Mouse (Mus musculus) erythroblast, adult 5-6 weeks (primary cell): Measurements from ENCODE around the gene Cyth4. TPM values are rescaled to one million over a fixed set of nuclear protein-coding genes. Genes with fewer than 3 reads are reported as not detected.

Experiments
- ATAC-seq: replicated peaks from 2 replicates; pipeline ENCODE4 v1.8.0; 2016; ENCODE audit warnings: moderate number of reproducible peaks, mild to moderate bottlenecking, moderate TSS enrichment, inconsistent platforms; ENCODE audit not compliant: poor library complexity, low FRiP score, severe bottlenecking
- total RNA-seq, 2 experiments: library from RNA; stranded (forward) in 1 of 2; stranded (reverse) in 1 of 2; fragments of 150-400 nt in 1 of 2; fragments of 200-764, 138-1000 nt in 1 of 2; gene quantifications; 2 replicates each; pipeline versions ENCODE4 v1.2.3 to v1.2.4; 2015 to 2017; ENCODE audit warnings: low replicate concordance in 2 of 2

Gene Cyth4
- total RNA-seq, 2 experiments from 2014 or later: 17.1 to 20.1 TPM

DNA sequence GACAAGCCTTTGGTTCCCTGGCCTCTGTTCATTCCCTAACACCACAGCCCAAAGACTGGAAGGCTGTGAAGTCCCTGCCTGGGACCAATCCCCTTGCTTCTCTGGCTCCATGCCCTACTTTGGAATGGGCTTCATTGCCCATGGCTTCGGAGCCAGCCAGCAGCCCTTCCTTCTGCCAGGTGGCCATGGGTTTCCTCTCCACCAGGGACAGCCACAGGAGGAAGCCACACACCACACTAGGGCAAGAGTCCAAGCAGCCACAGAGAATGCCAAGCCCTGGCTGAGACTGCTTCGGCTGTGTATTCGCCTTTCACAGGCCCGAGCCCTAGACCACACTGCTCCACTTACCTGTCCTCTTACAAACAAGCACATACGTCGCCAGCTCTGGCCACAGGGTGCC is 9.2 kb downstream of the Cyth4 start:
- no peak for ATAC-seq

- no peak for ATAC-seq
Measured at GRCm38 (mm10) chr15:78607463-78607862, 10.6 kb downstream of the Cyth4 start.

GRCm38 (mm10) chr15:78610705-78611462 is 14.0 kb downstream of the Cyth4 start:
- ATAC-seq: no peak

- ATAC-seq: no peak
Measured at GRCm38 (mm10) chr15:78614536-78614935, 17.7 kb downstream of the Cyth4 start.

DNA sequence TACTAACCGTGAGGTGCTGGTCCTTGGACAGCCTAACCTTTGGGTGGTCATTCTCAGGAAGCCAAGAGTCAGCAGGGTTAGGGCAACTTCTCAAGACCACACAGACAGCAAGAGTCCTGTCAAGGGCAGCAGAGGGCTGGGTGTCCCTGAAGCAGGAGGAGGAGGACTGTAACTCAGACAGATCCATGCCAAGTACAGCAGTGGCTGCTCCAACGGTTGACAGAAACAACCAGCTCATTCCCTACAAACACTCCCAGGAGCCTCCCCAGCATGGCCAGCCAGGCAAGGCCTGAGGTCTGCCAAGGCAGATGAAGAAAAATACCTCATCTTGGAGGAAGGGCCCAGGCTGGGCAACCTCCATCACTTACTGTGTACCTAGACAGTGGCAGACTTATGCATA is 20.1 kb downstream of the Cyth4 start:
- ATAC-seq: no peak

DNA sequence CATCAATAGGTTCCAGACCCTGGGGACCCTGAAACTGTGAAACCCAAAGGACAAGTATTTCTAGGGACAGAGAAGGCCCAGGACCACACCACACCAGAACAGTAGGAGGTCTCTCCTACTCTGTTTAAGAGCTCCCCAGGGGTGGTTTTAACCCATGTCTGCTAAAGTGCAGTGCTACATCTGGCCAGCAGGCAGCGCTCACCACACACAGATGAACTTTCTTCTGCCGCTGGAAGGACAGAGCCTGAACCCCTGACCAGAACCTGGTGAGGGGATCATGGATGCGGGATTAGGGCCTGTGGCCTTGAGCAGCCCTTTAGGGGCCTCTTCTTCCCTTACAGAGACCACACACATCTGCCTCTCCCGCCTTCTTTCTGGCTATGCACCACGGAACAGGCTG is 26.6 kb downstream of the Cyth4 start:
- no peak for ATAC-seq

- no peak for ATAC-seq
Measured at GRCm38 (mm10) chr15:78624431-78624950, 27.6 kb downstream of the Cyth4 start.

- ATAC-seq: no peak
Measured at GRCm38 (mm10) chr15:78624961-78625360, 28.1 kb downstream of the Cyth4 start.

DNA sequence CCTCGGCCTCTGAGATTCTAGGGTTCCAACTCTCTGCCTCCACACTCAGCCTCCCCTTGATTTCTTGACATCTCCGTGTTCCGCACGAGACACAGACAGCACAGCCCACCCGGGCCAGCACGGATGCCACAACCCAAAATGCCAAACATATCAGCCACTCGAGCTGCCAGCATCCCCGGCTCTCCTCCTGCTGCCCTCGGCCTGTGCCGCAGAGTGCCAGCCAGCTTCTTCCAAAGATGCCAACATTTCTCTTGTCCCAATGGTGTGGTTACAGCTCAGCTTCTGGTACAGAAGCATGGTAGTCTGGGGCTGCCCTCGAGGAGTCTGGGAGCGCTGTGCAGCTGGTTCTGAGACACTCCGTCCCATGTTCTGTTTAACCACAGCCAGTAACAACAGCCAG is 29.4 kb downstream of the Cyth4 start:
- no peak for ATAC-seq

DNA sequence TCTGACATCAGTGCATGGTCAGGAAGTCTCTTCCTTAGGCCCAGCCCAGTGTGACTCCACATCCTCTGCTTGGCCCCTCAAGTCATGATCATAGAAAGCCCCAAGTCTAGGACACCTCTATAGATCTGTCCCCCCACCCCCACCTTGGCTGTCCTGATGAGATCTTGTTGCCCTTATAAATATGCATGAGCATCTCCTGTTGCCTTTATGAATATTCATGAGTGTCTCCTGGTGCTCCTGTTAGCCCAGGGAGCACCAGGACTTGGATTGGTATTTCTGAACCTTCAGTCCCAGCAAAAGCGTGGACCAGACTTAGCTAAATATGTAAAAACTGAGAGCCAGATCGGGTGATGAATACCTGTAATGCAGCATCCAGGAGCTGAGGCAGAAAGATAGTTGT is 35.5 kb downstream of the Cyth4 start:
- no peak for ATAC-seq

DNA sequence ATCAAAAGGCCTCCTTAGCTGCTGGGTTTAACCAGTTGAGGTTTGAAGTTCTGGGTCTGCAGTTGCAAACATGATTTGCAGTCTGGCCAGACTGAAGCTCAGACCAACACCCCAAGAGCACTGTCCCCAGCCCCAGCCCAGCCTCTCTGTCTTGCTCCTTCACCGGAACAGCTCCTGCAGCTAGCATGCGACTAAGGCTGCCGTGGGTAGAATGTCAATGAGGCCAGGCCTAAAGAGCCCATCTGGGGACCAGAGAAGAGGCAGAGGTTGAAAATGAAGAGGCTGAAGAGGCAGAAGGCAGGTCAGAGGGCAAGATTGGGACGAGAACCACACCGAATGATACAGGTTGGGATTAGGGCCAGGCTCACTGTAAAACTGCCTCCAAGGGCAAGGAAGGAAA is 36.6 kb downstream of the Cyth4 start:
- ATAC-seq: no peak

DNA sequence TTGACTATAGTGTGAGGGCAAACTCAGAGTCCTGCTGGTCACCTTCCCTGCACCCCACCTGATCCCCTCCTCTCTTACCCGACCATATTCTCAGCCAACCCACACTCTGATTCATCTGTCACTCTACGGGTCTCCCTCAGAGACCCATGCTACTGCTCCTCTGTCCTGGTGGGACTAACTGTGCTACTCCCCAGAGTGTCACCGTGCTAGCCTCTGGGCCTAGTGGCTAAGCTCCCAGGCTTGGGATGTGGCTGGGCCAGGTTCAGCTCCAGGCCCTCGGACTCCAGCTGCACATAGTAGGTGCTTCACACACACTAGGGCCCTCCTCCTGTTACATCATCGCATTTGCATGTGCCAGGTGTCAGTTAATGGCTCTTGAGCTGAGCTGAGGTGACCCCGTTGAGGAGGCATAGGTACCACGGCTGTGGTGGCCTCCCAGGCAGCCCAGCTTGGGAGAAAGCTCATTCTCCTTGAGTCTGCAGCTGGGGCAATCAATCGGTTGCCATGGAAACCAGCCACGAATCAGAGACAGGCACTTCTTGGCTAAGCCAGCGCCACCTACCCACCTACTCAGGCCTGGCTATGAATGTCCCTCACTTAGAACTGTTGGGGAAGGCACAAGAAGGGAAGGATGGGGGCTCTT is 37.4 kb downstream of the Cyth4 start:
- ATAC-seq: no peak

DNA sequence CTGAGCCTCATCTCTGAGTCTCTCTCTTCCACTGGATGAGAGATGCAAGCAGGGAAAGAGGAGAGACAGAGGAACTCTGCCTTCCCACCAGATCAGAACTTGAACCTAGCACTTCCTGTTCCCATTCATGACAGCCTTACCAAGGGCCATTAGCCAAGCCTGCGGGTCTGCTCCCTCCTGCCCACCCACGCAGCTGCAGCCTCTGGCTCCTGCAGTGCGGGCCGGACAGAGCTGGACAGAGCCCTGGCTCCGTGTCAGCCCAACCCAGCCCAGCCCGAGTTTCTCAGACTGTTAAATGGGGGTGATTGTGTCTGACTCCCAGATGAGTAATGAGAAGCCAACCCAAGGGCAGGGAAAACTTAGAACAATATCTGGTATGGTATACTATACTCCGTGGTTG is 38.4 kb downstream of the Cyth4 start:
- ATAC-seq: no peak

DNA sequence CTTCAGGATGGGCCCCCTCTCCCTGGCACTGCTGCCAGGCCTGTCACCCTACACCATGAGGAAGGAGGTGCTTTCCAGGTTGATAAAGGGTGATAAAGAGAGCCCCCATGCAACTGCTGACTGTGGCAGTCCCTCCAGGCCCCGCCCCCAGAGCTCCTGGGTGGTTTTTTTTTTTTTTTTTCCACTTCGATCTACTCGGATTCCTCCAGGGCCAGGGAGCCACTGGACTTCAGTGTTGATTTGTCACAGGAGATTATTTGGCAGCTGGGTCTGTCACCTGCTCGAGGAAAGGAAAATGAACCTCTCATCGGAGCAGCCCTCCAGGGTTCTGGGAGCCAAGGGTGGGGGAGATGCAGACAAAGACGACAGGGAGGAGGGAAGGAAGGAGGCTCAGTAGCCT is 46.8 kb downstream of the Cyth4 start:
- no peak for ATAC-seq

- ATAC-seq: no peak
Measured at GRCm38 (mm10) chr15:78644606-78645005, 47.8 kb downstream of the Cyth4 start.

DNA sequence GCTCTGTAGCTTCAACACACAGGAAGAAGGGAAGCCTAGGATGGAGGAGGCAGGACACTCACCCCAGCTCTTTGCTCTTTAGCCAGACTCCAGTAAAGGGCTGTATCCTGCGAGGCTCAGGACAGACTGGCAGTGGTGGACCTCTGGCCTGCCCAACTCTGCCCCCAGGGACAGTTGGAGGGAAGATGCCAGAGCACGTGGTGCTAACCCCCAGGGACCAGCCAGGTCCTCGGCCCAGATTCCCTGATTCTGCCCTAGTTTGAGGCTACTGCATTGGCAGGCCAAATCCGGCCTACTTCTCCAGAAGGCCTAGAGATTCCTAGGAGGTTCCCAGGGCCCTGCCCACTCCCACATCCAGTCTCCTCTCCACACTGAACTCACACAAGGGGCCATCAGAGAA is 50.9 kb downstream of the Cyth4 start:
- no peak for ATAC-seq

DNA sequence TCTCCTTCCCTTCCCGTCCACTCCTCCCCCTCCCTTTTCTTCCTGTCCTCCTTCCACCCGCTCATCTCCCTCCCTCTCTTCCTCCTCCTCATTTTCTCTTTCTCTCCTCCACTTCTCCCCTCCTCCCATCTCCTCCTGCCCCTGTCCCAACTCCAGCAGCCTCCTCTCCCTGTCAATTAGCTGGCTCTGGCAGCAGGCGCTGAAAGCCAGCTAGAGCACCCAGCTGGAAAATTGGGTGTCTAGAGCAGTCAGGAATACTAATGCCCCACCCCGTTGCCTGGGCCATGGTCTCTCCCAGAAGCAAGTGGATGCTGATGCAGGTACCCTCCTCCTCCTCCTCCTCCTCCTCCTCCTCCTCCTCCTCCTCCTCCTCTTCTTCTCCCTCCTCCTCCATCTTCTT is 54.3 kb downstream of the Cyth4 start:
- no peak for ATAC-seq

- ATAC-seq: no peak
Measured at GRCm38 (mm10) chr15:78664268-78664667, 67.4 kb downstream of the Cyth4 start.

- no peak for ATAC-seq
Measured at GRCm38 (mm10) chr15:78669221-78669871, 72.5 kb downstream of the Cyth4 start.

GRCm38 (mm10) chr15:78670341-78670740 is 73.5 kb downstream of the Cyth4 start:
- ATAC-seq: no peak
